Mouse (Mus musculus) embryonic facial prominence, embryonic 14.5 days (tissue): ENCODE measurements around the gene Tmem217. TPM values are rescaled to one million over a fixed set of nuclear protein-coding genes. Genes with fewer than 3 reads are reported as not detected.
"Not testable (repeated sequence)": the region's sequence is repeated elsewhere in the genome, so short reads cannot be mapped to it uniquely, and the experiment has no call there.

Experiments used
- ATAC-seq: fragments of 200-750 bp; cut with Nextera tagmentation; 2 replicates; pipeline ENCODE4 v1.8.0; 2017; ENCODE audit warnings: low read depth, moderate number of reproducible peaks, moderate TSS enrichment
- DNase-seq: peaks from one replicate; pipeline ENCODE4 v3.0.0-alpha.2; 2015; ENCODE audit warnings: low spot score
- H3K27ac ChIP-seq: fragments of 300-500 bp; sonication (generic); replicated peaks from 2 replicates; pipeline ENCODE4 v1.5.1; 2014; ENCODE audit warnings: low read depth, mild to moderate bottlenecking, low read length, moderate library complexity
- H3K27me3 ChIP-seq: fragments of 300-500 bp; sonication (generic); replicated peaks from 2 replicates; pipeline ENCODE4 v1.6.1; 2014; ENCODE audit warnings: low read length; ENCODE audit not compliant: control insufficient read depth, insufficient read depth
- H3K36me3 ChIP-seq: fragments of 300-500 bp; sonication (generic); 2 replicates; pipeline ENCODE4 v1.6.1; 2014; ENCODE audit warnings: low read length, mixed read lengths; ENCODE audit not compliant: control insufficient read depth, insufficient read depth
- H3K4me1 ChIP-seq: fragments of 300-500 bp; sonication (generic); 2 replicates; pipeline ENCODE4 v1.6.1; 2014; ENCODE audit warnings: antibody characterized with exemption, low read length; ENCODE audit not compliant: control insufficient read depth, insufficient read depth
- H3K4me2 ChIP-seq: fragments of 300-500 bp; sonication (generic); 2 replicates; pipeline ENCODE4 v1.6.1; 2014; ENCODE audit warnings: low read depth, mild to moderate bottlenecking, low read length, moderate library complexity, mixed read lengths
- H3K4me3 ChIP-seq: fragments of 300-500 bp; sonication (generic); 2 replicates; pipeline ENCODE4 v1.5.1; 2014; ENCODE audit warnings: low read depth, mild to moderate bottlenecking, low read length
- H3K9ac ChIP-seq: fragments of 300-500 bp; sonication (generic); 2 replicates; pipeline ENCODE4 v1.6.1; 2014; ENCODE audit warnings: low read depth, mild to moderate bottlenecking, low read length, moderate library complexity, mixed read lengths
- H3K9me3 ChIP-seq: fragments of 300-500 bp; sonication (generic); 2 replicates; pipeline ENCODE4 v1.6.1; 2016; ENCODE audit warnings: low read length; ENCODE audit not compliant: control insufficient read depth
- WGBS: fragments of 180-500 bp; shearing (Covaris S2); extraction: QIAGEN DNeasy Blood & Tissue Kit; methylation state at CpG from one replicate; pipeline ENCODE4 v1.1.7; 2014; 5-methylcytosine and 5-hydroxymethylcytosine counted together
- polyA plus RNA-seq: library from polyadenylated mRNA; unstranded; fragments of >200 nt; fragmentation: Nextera tagmentation; extraction: Ambion mirVana; gene quantifications from 2 replicates; pipeline ENCODE4 v1.2.1, GENCODE M21; 2014

Gene Tmem217
- polyA plus RNA-seq, 1 experiment from 2014 or later = 0.18 TPM

- ATAC-seq = no peak
- 79% methylated on average over 5 of the region's 5 CpGs for WGBS
- Histone ChIP-seq H3K9me3 (no peaks in the 10 kb centered on the region), H3K36me3 (no peaks in the 10 kb centered on the region), H3K27ac (no peak overlapping the region), H3K4me2 (no peak overlapping the region), H3K27me3 (no peaks in the 10 kb centered on the region), H3K9ac (no peak overlapping the region), H3K4me1 (peaks cover 10% of the 10 kb centered on the region), H3K4me3 (no peak overlapping the region)
- DNase-seq = no peak
These were observed 48.5 kb downstream of the Tmem217 start for GRCm38 (mm10) chr17:29503700-29504099.

GRCm38 (mm10) chr17:29502669-29503665, 49.2 kb downstream of the Tmem217 start:
- peak overlapping the region; percentile 47 for H3K4me2 ChIP-seq
- DNase-seq = peak; percentile 35
- no peaks in the 10 kb centered on the region for H3K36me3 ChIP-seq
- H3K4me1 ChIP-seq = peaks cover 10% of the 10 kb centered on the region
- peak overlapping the region; percentile 17; the same call in 1 of the 2 replicates for H3K4me3 ChIP-seq
- no peaks in the 10 kb centered on the region for H3K9me3 ChIP-seq
- H3K9ac ChIP-seq = no peak overlapping the region
- ATAC-seq = no peak
- 13% methylated on average over 32 of the region's 32 CpGs for WGBS
- H3K27me3 ChIP-seq = no peaks in the 10 kb centered on the region
- H3K27ac ChIP-seq = no peak overlapping the region

- 71% methylated on average over 7 of the region's 7 CpGs for WGBS
- no peak for DNase-seq
- Histone ChIP-seq H3K4me2 (no peak overlapping the region; the same call in 1 of the 2 replicates), H3K27me3 (no peaks in the 10 kb centered on the region), H3K36me3 (no peaks in the 10 kb centered on the region), H3K4me1 (peaks cover 10% of the 10 kb centered on the region), H3K27ac (no peak overlapping the region), H3K9ac (no peak overlapping the region), H3K4me3 (no peak overlapping the region), H3K9me3 (no peaks in the 10 kb centered on the region)
- ATAC-seq = no peak
These were observed 50.0 kb downstream of the Tmem217 start for GRCm38 (mm10) chr17:29502005-29502668.

GRCm38 (mm10) chr17:29500802-29501469, 51.2 kb downstream of the Tmem217 start:
- no peak for ATAC-seq
- no peak overlapping the region for H3K4me2 ChIP-seq
- H3K9ac ChIP-seq = no peak overlapping the region
- H3K4me3 ChIP-seq = no peak overlapping the region
- no peaks in the 10 kb centered on the region for H3K27me3 ChIP-seq
- H3K4me1 ChIP-seq = peaks cover 10% of the 10 kb centered on the region
- no peaks in the 10 kb centered on the region for H3K36me3 ChIP-seq
- 76% methylated on average over 17 of the region's 17 CpGs for WGBS
- no peak overlapping the region for H3K27ac ChIP-seq
- H3K9me3 ChIP-seq = no peaks in the 10 kb centered on the region
- DNase-seq = no peak

GRCm38 (mm10) chr17:29500243-29500740, 51.9 kb downstream of the Tmem217 start:
- WGBS = 77% methylated on average over 7 of the region's 7 CpGs

GRCm38 (mm10) chr17:29499511-29499910, 52.7 kb downstream of the Tmem217 start:
- Histone ChIP-seq H3K9me3 (no peaks in the 10 kb centered on the region), H3K27ac (no peak overlapping the region), H3K9ac (no peak overlapping the region), H3K27me3 (no peaks in the 10 kb centered on the region), H3K4me3 (no peak overlapping the region), H3K36me3 (peaks cover 4% of the 10 kb centered on the region), H3K4me2 (no peak overlapping the region), H3K4me1 (peaks cover 10% of the 10 kb centered on the region)
- 75% methylated on average over 6 of the region's 6 CpGs for WGBS
- ATAC-seq = no peak
- no peak for DNase-seq

More at GRCm38 (mm10) chr17:29500243-29500740, 51.9 kb downstream of the Tmem217 start:
- Histone ChIP-seq H3K4me1 (peaks cover 10% of the 10 kb centered on the region), H3K27me3 (no peaks in the 10 kb centered on the region), H3K27ac (no peak overlapping the region), H3K9me3 (no peaks in the 10 kb centered on the region), H3K4me3 (no peak overlapping the region), H3K9ac (no peak overlapping the region), H3K36me3 (no peaks in the 10 kb centered on the region), H3K4me2 (no peak overlapping the region)
- DNase-seq = no peak
- no peak for ATAC-seq

GRCm38 (mm10) chr17:29498952-29499351, 53.2 kb downstream of the Tmem217 start:
- ATAC-seq, H3K4me3 ChIP-seq, H3K27me3 ChIP-seq, DNase-seq, H3K36me3 ChIP-seq, H3K27ac ChIP-seq, H3K4me2 ChIP-seq, H3K9me3 ChIP-seq, H3K9ac ChIP-seq: not testable (repeated sequence)
- peaks cover 10% of the 10 kb centered on the region for H3K4me1 ChIP-seq
- 100% methylated on average over 2 of the region's 2 CpGs for WGBS

GRCm38 (mm10) chr17:29498028-29498427, 54.2 kb downstream of the Tmem217 start:
- Histone ChIP-seq H3K9me3 (no peaks in the 10 kb centered on the region), H3K4me3 (no peak overlapping the region), H3K27me3 (no peaks in the 10 kb centered on the region), H3K4me1 (peaks cover 10% of the 10 kb centered on the region), H3K36me3 (peaks cover 15% of the 10 kb centered on the region), H3K9ac (no peak overlapping the region), H3K27ac (peak overlapping the region; percentile 21; the same call in 1 of the 2 replicates), H3K4me2 (no peak overlapping the region)
- peak; percentile 57 for DNase-seq
- ATAC-seq = no peak
- WGBS = 30% methylated on average over 4 of the region's 4 CpGs
